Mouse (Mus musculus): Measurements from ENCODE around the gene Spata2.
A peak's percentile ranks its signal among the peaks of the same experiment; 100 is the strongest.

Spata2 gene

DNA sequence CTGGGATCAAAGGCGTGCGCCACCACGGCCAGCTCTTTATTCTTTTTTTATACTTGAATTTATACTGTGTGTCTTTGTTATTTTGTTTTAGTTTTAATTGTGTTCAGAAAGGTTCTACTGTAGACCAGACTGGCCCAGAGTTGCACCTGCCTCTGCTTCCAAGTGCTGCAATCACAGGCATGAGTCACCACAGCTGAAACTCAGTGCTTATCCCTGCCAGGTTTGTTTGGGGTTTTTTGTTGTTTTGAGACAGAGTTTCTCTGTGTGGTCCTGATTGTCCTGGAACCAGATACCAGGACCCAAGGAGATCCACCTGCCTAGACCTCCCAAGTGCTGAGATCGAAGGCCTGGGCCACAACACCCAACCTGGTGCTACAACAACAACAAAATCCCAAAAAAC, 15.9 kb upstream of the Spata2 start:
- no peak for DNase-seq

DNA sequence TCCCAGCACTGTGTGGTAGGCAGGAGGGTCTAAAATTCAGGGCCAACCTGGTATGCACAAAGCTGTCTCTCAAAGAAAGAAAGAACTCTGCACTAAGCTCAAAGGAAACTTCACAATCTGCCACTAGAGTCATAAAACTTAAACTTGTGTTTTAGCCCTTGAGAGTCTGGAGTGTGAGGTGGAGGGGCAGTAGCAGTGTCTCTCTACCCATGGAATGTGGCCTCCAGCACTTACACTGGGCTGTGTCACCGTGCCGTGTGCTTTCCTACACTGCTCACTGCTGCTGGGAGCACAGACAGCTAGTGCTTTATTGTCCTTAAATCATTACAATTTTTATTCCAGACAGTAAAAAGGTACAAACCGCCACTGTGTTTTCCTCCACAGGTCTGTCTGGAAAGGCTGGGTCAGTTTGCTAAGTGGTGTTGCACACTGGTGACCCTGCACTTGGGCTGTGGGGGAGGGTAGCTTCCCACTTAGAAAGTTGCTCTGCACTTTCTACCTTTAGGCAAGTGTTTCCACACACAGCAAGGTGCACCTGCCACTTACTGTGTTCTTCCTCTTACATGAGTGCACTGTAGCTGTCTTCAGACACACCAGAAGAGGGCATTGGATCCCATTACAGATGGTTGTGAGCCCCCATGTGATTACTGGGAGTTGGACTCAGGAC, 15.2 kb upstream of the Spata2 start:
- no peak for DNase-seq

DNA sequence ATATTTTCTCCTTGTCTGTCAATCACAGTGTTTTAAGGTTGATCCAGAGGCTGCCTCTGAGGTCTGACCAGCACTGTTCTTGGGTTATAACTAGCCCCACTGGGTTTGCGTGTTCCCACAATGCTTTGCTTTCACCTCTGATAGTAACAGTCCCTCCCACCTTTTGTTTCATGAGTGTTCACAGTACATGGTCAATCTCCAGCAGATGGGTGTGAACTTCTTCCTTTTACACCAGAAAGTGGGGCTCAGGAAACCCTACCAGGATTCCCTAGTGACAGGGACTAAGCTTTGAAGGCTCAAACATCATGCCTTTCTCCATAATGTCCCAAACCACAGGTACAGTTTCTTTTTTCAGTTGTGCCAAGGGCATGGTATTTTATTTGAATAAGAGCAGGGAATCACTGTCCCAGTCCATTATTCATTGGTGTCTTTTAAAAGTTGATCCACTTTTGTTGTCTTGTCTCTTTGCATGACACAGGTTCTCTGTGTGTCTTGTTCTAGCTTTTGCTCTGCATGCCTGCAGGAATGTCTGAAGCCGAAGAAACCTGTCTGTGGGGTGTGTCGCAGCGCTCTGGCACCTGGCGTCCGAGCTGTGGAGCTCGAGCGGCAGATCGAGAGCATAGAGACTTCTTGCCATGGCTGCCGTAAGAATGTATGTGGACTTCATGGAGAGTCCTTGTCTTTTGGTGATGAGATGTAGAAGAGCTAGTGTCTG, 14.0 kb upstream of the Spata2 start:
- no peak for DNase-seq

DNA sequence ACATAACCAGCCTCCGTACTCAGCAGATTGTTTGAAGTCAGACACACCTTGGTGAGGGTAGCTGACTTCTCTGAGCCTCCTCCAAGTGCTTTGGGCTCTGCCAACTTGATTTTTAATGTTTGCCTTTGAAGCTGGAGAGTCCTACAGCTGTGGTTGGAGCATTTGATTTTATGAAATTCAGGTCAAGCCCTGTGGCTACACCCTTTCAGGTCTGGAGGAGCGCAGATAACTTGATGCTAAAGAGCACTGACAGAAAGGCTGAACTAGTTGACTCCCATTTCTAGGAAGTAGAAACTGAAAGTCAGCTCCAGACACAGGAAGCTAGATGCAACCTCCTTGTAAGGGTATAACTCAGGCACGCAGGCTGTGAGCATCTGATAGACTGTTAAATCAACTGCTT, 12.4 kb upstream of the Spata2 start:
- no peak for DNase-seq

DNA sequence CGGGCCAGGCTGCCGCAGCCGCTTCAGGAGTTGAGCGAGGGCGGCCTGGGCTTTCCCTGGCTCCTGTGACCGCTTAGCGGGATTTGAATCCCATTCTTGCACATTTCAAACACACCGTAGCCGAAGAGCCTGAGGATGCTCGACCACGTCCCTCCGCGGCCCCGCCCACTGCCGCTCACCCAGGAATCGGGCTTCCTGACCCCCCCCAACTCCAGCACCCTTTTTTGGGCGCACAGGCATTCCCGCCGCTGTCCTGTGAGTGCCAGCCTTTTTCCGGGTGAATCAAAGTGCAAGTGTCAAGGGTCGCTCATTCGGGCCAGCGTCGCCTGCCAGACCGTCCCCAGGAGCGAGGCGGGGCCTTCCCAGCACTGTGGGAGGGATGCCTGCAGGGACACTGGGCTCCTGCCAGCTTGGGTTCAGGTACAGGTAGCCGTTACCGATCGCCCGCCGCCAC, 11.2 kb upstream of the Spata2 start:
- DNase-seq = peak; percentile 50 to 54

- peak; percentile 88 to 92 for DNase-seq
These were observed 10.7 kb upstream of the Spata2 start for GRCm38 (mm10) chr2:167503253-167503895.

GRCm38 (mm10) chr2:167502554-167503252, 10.0 kb upstream of the Spata2 start:
- DNase-seq = no peak

- DNase-seq = no peak
These were observed 4.6 kb upstream of the Spata2 start for GRCm38 (mm10) chr2:167497272-167497671.

- DNase-seq = no peak
These were observed 3.8 kb upstream of the Spata2 start for GRCm38 (mm10) chr2:167496437-167496836.

DNA sequence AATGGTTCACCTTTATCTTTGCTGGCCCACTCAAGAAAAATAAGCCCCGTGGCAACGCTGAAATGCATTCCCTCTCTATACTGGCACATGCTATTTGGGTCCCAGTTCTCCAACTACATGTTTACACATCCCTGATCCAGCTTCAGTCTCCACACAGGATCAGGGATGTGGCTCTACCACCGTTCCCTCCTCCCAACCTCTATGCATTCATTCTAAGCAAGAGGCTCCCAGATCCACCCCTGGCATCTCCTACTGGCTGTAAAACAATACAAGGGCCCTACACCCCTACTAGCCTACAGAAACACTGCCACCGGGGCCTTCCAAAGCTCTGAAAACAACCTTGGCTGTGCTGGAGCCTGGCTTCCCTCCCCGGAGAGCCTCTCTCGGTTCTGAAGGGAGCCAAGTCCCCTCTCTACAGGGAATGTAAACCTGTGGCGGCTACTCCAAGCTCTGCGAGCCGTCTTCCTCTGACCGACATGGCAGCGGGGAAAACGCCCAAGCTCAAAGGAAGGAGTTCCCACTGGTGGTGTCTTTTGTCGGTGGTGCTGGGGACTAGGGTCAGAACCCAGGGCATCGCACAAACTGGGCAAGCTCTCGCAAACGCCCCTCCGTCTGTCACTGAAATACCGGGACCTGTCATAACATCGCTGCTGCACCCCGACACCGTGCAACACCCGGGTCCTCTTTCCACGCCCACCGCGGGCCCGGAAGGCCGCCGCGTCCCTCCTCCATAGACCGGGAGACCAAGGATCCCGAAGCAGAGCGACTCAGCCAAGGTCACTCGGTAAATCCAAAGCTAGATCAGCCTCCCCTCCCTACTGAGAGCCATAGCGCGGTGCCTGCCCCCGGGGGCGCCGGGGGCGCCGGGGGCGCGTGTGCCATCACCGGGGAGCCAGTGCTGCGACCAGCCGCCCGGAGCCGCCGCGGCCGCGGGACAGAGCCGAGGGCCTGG, 654 bp downstream of the Spata2 start, which contains the start of gene Rnf114:
Gene Rnf114, plus strand, starts transcription at position 889 of the 952 bp plus-strand sequence.
- DNase-seq = peak in 1 of 2 experiments; percentile 46

DNA sequence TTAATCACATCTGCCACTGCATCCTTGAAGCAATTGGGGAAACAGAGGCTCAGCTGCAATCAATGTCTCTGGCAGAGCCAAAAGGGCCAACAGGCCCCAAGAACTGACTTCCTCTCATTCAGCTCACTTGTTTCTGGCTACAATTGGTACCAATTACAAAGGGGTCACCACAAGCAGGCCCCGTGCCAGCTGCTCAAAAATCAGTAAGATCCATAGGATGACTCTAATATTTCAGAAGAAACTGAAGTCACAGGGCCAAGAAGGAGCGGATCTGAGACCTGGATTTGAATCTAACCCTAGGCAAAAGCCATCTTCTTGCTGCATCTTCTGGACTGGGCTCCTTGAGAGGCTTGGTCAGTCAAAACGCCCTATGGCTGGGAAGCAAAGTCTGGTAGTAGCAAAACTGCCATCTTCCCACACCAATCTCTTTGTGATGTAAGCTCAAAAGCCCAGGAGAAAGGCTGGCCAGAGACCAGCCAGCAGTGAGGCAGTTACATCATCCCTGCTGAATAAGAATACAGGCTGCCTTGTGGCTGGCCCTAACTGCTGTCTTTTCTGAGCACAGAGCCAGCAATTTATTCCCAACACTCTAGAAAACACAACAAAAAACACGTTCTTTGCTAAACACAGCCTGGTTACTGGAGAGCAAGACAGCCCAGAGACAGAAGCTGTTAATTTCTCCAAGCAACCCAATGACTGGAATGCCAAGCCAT, 1.7 kb downstream of the Spata2 start:
- DNase-seq = peak; percentile 44 to 52

GRCm38 (mm10) chr2:167487994-167488393, 4.7 kb downstream of the Spata2 start:
- no peak for DNase-seq

DNA sequence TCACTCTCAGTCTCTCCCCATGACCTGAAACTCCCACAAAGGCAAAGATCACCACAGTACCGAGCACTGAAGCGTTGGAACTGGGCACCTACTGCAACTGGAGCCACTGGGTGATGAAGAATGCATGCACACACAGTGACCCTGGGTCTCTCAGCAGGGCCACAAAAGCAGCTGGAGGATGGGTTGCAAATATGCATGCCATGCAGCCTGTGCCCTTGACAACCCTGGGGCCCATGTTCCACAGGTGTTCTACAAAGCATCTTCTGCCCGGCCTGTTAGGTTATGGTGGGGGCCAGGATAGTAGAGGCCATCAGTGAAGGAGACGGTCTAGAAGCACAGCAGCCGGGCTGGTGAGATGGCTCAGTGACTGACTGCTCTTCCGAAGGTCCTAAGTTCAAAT, 5.1 kb downstream of the Spata2 start:
- no peak for DNase-seq

- peak; percentile 71 to 73 for DNase-seq
These were observed 6.1 kb downstream of the Spata2 start for GRCm38 (mm10) chr2:167486573-167486972.

GRCm38 (mm10) chr2:167485501-167486377, 6.9 kb downstream of the Spata2 start:
- DNase-seq = peak; percentile 87 to 89

DNA sequence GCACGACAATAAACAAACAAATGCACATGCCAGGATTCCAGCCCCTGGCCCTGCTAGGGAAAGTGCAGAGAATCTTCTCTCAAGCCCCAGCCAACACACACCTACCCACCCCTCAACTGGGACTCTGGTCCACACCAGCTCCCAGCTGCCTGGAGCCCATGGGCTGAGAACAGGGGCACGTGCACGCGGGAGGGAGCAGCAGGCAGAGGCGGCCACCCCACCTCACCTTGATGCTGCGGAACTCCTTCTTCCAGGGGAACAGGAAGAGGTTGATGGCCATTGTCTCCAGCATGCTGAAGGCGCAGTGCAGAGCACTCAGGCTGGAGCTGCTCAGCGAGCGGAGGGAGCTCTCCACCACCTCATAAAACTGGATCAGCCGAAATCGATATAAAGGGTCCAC, 7.8 kb downstream of the Spata2 start:
- DNase-seq = peak in 1 of 2 experiments; percentile 38

DNA sequence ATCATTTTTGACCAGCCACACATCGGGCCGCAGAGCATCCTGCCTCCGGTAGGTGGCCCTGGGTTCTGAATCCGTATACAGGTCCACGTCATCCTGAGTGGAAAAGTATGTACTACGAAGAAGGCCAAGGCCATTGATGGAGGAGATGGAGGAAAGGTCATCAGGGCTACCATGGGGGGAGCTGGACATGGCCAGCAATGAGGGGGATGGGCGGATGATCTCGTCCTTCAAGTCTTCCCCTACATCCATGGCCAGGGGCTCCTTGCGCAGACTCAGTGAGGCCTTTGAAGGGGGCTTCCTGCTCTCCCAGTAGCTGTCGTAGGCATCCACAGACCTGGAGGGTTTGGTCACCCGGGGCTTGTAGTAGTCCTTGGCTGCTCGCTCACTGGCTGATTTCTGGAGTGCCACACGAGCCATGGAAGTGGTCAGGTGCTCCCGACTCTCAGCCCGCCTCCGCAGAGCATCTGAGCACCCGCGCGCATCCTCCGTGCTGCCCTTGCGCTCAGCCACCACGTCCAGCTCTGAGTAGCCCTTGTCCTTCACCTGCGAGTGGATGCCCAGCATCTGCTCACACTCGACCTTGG, 8.8 kb downstream of the Spata2 start:
- DNase-seq = peak; percentile 66 to 75

- DNase-seq = peak; percentile 46 to 51
These were observed 9.4 kb downstream of the Spata2 start for GRCm38 (mm10) chr2:167483081-167483826.

GRCm38 (mm10) chr2:167482681-167483080, 10.0 kb downstream of the Spata2 start:
- DNase-seq = peak; percentile 38 to 45

Data from cerebellum, postnatal 36 days (tissue).